Mouse (Mus musculus) liver, embryonic 14 days (tissue): ENCODE measurements around the gene Cox5b. TPM values are rescaled to one million over a fixed set of nuclear protein-coding genes. Genes with fewer than 3 reads are reported as not detected.

ENCODE experiments used
- polyA plus RNA-seq: library from polyadenylated mRNA; depleted of rRNA; stranded (reverse); fragments of >200 nt; gene quantifications from 2 replicates; pipeline ENCODE4 v1.2.3, GENCODE M21; 2012; rRNA removed

Cox5b gene
- polyA plus RNA-seq: 272 and 285 TPM in 2 replicates

GRCm38 (mm10) chr1:36691271-36692155 lies at the start of gene Cox5b:
Gene Cox5b (plus strand): TSS chr1:36691449.

GRCm38 (mm10) chr1:36682620-36683355 lies 8.5 kb upstream of the Cox5b start, which contains the start of gene Fam178b:
Gene Fam178b (minus strand): TSS chr1:36683183.

GRCm38 (mm10) chr1:36709854-36710280 lies 18.6 kb downstream of the Cox5b start, which contains the start of gene 4933424G06Rik:
Gene 4933424G06Rik (plus strand): TSS chr1:36710149.

GRCm38 (mm10) chr1:36714311-36714710 lies 23.1 kb downstream of the Cox5b start, which contains the start of gene Actr1b:
Gene Actr1b (minus strand): TSS chr1:36714422.

Other genes with a start within 250 kb of the Cox5b start
- gene Lman2l, start 246.2 kb upstream of the Cox5b start, polyA plus RNA-seq: 4.6 and 5.6 TPM in 2 replicates
- 0.74 and 0.86 TPM in 2 replicates for gene Cnnm4, start 219.8 kb upstream of the Cox5b start, polyA plus RNA-seq
- 3.1 TPM in 2 replicates for gene Cnnm3, start 179.6 kb upstream of the Cox5b start, polyA plus RNA-seq
- 2.4 and 2.8 TPM in 2 replicates for gene Ankrd23, start 154.6 kb upstream of the Cox5b start, polyA plus RNA-seq
- gene Gm42417, start 152.0 kb upstream of the Cox5b start, polyA plus RNA-seq: 0.02 TPM in 1 of 2 replicates, not detected in the other
- 3.3 and 3.8 TPM in 2 replicates for gene Ankrd39, start 144.0 kb upstream of the Cox5b start, polyA plus RNA-seq
- 2.4 and 2.6 TPM in 2 replicates for gene Sema4c, start 133.1 kb upstream of the Cox5b start, polyA plus RNA-seq
- 0.08 TPM in 2 replicates for gene Fam178b, start 8.3 kb upstream of the Cox5b start, polyA plus RNA-seq
- gene 4933424G06Rik, start 18.7 kb downstream of the Cox5b start, polyA plus RNA-seq: 0.02 TPM in 1 of 2 replicates, not detected in the other
- gene Actr1b, start 23.0 kb downstream of the Cox5b start, polyA plus RNA-seq: 24.2 and 27.5 TPM in 2 replicates
- gene Zap70, start 70.3 kb downstream of the Cox5b start, polyA plus RNA-seq: 0.05 TPM in 2 replicates